Mouse (Mus musculus): ENCODE measurements around the gene Ndufaf1.

The Ndufaf1 gene

DNA sequence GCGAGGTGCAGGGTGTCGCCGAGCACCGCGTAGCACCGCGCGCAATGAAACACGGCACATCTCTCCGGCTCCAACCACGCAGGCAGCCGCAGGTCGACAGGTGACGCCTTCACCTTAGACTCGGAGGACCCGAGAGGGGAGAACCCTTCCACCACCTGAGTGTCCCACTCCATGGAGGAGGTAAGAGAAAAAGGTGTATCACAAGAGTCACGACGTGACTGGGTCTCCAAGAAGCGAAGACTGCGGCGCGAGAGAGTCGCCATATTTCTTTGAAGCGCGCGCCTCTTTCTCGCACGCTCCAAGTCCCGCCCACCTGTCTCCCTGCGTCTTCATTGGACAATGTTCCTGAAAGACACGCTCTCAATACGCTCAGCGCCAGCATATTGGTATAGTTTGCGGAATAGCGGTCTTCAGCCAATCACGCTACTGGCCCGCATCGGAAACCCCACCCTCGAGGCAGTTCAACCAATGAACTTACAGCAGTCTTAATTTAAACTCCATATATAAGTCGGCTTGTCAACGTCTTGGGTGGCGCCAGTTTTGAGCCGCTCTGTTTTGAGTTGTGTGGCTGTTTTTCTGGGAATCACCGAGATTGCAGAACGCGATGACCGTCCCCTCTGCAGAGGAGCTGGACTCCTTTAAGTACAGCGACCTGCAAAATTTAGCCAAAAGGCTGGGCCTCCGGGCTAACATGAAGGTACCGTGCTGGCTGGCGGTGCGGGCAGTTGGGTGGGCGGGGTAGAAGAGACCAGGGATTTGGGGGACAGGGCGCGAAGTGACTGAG, 44.2 kb downstream of the Ndufaf1 start, which contains the start of the genes Nusap1 and Oip5:
Gene Nusap1, plus strand, starts transcription at position 100 of the 784 bp plus-strand sequence.
Gene Oip5, minus strand, starts transcription at position 271 of the 784 bp plus-strand sequence.
- DNase-seq (ENCODE audit: low read depth), result peak; percentile 100

DNA sequence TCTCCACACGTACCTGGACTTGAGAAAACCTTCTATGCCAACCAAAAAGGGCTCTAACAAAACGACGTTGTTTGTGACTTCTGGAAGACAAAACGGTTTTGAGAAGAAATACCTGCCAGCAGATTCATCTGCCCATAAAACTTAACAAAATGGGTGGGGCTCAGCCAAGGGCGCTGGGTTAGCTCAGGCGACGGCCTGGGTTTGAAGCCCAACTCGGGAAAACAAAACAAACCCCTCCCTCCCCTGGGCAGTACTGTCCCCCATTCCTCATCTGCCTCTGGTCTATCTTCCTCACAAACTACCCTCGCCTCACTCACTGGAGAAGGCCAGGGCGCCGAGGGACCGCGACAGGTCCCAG, 44.8 kb downstream of the Ndufaf1 start:
- no peak for DNase-seq (ENCODE audit: low read depth)

DNA sequence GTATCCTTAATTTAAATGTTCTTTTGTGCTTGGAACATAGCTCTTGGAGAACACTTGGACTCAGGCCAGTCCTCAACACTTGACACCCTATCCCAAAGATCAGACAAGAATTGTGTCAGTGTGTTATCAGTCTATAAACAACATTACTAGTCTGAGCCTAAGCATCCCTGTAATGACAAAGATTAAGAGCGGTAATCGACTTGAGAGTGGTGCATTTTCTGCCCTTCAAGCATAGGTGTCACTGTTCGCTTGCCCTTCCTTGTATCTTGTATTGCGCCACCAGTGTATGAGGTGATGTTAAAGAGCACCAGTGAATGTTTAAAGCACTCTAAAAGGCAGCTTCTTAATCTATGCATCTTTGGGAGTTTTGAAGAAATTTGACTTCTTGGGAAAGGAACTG, 55.6 kb downstream of the Ndufaf1 start:
- DNase-seq (ENCODE audit: low read depth), result peak; percentile 55
